Mouse (Mus musculus): ENCODE data around the gene Letmd1. TPM values are rescaled to one million over a fixed set of nuclear protein-coding genes. Genes with fewer than 3 reads are reported as not detected.
"Not testable (repeated sequence)": the region's sequence is repeated elsewhere in the genome, so short reads cannot be mapped to it uniquely, and the experiment has no call there.

Letmd1 gene
- 25.2 and 26.3 TPM in 2 replicates for polyA plus RNA-seq (2015; fragmentation: Nextera tagmentation; extraction: Ambion mirVana)

- peak; percentile 93 for DNase-seq (ENCODE audit: low spot score)
Measured at GRCm38 (mm10) chr15:100468295-100469188, at the start of gene Letmd1. Gene Letmd1, plus strand, starts transcription at chr15:100469023.

DNA sequence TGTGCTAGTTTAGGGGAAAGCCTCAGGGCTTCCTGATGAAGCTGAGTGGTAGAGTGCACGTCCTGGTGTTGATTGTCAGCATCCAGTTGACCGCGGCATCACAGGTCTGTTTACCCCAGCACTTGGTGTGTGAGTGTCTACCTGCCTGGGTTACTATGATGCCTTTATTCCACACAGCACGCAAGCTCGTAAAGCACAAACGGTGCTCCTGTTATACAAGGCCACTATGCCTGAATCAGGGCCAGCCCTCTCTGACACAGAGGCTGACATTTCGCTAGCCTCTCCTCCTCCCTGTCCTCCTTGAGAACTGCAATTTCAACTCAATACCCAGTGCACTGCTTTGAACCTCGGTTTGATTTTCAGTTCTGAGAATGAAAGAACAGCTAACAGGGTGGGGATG lies 49.5 kb upstream of the Letmd1 start:
- DNase-seq (ENCODE audit: low spot score): no peak

GRCm38 (mm10) chr15:100419901-100420745 lies 48.7 kb upstream of the Letmd1 start:
- DNase-seq (ENCODE audit: low spot score): peak; percentile 46

- no peak for DNase-seq (ENCODE audit: low spot score)
Measured at GRCm38 (mm10) chr15:100421059-100421757, 47.6 kb upstream of the Letmd1 start.

DNA sequence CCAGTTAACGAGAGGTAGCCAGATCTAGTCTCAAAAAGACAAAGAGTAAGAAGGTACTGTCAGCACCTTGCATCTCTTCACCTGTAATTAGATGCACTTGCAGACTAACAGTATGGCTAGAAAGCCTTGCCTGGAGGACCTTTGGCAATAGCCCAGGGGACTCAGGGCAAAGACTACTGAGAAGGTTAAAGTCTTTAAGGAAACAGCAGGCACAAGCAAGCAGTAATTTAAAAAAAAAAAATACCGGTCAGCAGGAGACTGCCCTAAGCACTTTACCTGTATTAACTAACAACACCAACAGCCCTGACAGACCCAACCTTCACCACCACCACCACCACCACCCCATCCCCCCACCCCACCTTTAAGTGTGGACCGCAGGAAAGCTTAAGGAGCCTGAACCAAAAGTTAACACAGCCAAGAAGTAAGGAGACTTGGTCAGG lies 47.0 kb upstream of the Letmd1 start, which contains the start of gene Gm5475:
Gene Gm5475 (plus strand): TSS at position 390 of the 440 bp plus-strand sequence.
- DNase-seq (ENCODE audit: low spot score): not testable (repeated sequence)

GRCm38 (mm10) chr15:100422476-100422875 lies 46.3 kb upstream of the Letmd1 start:
- peak; percentile 36 for DNase-seq (ENCODE audit: low spot score)

- DNase-seq (ENCODE audit: low spot score): peak; percentile 95
Measured at GRCm38 (mm10) chr15:100422899-100423860, 45.6 kb upstream of the Letmd1 start.

DNA sequence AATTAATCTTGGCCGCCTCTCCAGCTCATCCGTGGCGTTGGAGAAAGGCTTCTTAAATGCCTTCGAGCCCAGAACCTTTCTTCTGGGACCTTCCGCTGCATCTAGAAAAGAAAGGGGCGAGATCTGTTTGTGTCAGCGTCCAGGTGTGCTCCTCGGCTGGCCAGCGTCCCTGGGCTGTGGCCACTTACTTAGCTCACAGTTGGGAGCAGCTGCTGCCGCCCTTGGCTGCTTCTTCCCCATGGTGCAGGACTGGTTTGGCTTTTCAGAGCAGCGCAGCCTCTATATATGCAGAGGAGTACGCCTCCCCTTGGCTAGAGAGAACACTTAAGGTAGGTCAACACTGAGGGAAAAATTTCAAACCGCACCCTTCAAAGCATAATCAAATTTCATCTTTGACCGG lies 44.9 kb upstream of the Letmd1 start:
- no peak for DNase-seq (ENCODE audit: low spot score)

DNA sequence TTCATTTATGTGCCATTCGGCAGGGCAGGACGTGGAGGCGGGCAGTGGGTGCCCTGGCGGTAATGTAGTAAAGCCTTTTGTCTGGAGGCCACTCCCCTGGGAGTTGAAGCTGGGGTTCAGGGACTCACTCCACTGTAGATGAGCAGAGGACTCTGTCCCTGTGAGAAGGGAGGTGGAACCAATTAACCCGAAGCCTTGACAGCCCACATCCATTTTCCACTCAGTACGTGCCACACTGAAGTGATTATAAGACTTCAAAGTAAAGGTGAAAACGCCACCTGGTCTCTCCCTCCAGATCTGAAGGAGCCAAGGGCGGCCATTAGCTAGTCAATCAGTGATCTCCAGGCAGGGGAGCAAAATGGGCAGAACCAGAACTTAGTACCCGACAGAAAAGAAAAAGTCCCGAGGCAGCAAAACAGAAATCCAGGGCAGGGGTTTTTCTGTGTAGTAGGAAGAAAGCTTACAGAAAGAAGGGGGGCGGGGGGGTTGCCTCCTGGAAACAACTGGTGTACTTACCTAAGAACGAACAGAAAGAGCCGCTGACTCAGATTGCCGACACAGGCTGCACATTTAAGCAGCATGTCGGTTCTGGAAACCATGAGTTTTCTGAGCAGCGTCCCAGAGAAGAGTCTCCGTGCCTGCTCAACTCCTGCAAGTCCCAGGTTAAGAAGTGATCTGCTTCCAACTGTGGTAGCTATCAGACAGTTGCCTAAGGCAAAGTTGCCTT lies 44.3 kb upstream of the Letmd1 start, which contains the start of gene Slc11a2:
Gene Slc11a2 (minus strand): TSS at position 677 of the 727 bp plus-strand sequence.
- DNase-seq (ENCODE audit: low spot score): no peak

- DNase-seq (ENCODE audit: low spot score): no peak
Measured at GRCm38 (mm10) chr15:100428296-100428905, 40.4 kb upstream of the Letmd1 start.

DNA sequence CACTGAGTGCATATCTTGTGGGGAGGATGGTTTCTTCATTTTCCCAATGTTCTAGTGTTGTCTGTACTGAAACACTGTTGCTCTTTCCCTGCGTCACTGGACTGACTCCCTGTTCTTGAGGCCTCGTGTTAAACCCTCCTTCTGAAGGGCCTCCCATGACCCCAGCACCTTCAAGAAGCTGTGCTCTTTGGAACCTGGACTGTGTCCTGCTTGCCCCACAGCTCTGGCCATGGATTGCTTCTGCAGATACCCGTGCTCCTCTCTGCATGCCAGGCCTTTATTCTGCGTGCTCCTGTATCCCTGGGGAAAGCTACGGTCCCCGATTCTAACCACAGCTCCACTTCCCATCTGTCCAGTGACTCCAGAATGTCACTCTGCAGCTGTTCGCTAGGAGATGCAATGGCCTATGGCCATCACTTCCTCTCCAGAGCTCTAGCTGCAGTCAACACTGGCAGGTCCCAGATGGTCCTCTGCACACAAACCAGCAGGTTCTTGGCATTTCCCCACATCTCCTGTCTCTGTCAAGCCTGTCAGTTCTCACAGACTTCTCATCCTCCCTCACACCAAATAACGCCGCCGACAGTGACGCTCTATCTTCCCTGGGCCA lies 38.8 kb upstream of the Letmd1 start:
- no peak for DNase-seq (ENCODE audit: low spot score)

GRCm38 (mm10) chr15:100433234-100433633 lies 35.6 kb upstream of the Letmd1 start:
- DNase-seq (ENCODE audit: low spot score): no peak

GRCm38 (mm10) chr15:100436112-100436511 lies 32.7 kb upstream of the Letmd1 start:
- no peak for DNase-seq (ENCODE audit: low spot score)

DNA sequence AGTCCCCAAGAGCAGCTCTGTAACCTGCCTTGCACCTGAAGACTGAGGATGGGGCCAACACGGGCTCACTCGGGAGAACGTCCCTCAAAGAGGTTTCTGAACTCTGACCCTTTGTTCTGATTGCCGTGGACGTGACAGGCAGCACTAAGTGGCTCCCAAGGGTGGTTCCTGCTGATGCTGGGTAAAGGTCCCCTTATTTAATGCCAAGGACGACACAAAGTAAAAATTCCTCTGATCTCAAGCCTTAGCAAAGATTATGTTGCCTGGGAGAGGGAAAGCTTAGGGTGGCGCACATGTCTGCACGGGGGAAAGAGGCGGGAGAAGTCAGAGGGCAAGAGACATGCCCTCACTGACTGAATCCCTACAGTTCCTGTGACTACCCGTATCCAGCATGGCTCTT lies 32.3 kb upstream of the Letmd1 start:
- no peak for DNase-seq (ENCODE audit: low spot score)

DNA sequence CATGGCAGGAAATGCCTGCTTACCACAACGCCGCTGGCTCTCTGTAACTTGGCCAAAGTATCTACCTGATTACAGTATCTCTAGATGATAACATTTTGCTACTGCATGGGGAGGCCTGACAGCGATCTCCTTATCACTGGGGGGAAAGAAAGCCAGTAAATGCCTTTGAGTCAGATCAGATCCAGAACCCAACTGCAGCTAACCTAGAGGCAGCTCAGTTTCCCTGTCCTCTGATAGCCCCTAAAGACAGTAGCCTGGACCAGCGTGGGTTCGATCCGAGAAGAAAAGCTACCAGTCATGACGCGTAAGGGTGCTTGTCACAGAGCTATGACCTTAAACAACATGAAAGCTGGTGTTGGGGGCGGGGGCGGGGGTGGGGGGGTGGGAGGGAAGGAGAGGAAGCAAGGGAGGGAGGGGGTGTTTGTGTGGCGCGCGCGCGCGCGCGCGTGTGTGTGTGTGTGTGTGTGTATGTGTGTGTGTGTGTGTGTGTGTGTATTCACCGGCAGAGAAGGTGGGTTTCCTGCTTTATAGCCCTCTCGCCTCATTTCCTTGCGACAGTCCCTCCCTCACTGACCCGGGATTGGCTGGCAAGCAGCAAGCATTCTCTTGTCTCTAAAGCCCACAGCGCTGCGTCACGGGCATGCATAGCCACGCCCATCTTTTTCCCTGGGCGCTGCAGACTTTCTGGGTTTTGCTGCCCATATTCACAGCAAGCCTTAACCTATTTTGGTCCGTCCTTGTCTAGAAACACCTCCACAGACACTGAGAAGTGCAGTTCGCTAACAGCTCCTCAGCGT lies 25.5 kb upstream of the Letmd1 start:
- DNase-seq (ENCODE audit: low spot score): peak; percentile 95

- peak; percentile 28 for DNase-seq (ENCODE audit: low spot score)
Measured at GRCm38 (mm10) chr15:100446887-100447286, 21.9 kb upstream of the Letmd1 start.

GRCm38 (mm10) chr15:100448572-100448971 lies 20.3 kb upstream of the Letmd1 start:
- DNase-seq (ENCODE audit: low spot score): no peak

DNA sequence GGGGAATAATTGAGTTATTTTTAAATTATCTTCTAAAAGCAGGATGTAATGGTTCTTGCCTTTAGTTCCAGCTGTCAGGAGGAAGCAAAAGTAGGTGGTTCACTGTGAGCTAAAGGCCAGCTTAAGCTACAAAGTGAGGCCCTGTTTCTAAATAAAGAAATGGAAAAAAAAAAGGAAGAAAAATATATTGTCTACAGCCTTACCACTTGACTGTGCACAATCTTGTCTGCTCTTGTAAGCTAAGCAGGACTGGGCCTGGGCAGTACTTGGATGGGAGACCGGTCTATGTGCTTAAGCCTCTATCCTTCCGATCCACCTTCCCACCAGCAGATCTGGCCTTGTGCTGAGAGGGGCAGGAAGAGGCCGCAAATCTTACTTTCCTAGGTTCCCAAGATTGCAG lies 19.3 kb upstream of the Letmd1 start:
- DNase-seq (ENCODE audit: low spot score): no peak
